Mouse (Mus musculus) neural tube, embryonic 12.5 days (tissue): Measurements from ENCODE around the gene Timeless. TPM values are rescaled to one million over a fixed set of nuclear protein-coding genes. Genes with fewer than 3 reads are reported as not detected.
"Not testable (repeated sequence)": the region's sequence is repeated elsewhere in the genome, so short reads cannot be mapped to it uniquely, and the experiment has no call there.

ENCODE experiments used
- ATAC-seq: fragments of 200-750 bp; cut with Nextera tagmentation; 2 replicates; pipeline ENCODE4 v1.8.0; 2017; ENCODE audit warnings: low read depth, mild to moderate bottlenecking, moderate TSS enrichment, moderate library complexity; ENCODE audit not compliant: low FRiP score
- H3K27ac ChIP-seq: fragments of 300-500 bp; sonication (generic); 2 replicates; pipeline ENCODE4 v1.5.1; 2016
- H3K27me3 ChIP-seq: fragments of 300-500 bp; sonication (generic); replicated peaks from 2 replicates; pipeline ENCODE4 v1.6.1; 2016; ENCODE audit warnings: mild to moderate bottlenecking
- H3K36me3 ChIP-seq: fragments of 300-500 bp; sonication (generic); 2 replicates; pipeline ENCODE4 v1.6.1; 2016; ENCODE audit warnings: mild to moderate bottlenecking
- H3K4me1 ChIP-seq: fragments of 300-500 bp; sonication (generic); 2 replicates; pipeline ENCODE4 v1.6.1; 2016
- H3K4me2 ChIP-seq: fragments of 300-500 bp; sonication (generic); replicated peaks from 2 replicates; pipeline ENCODE4 v1.6.1; 2016; ENCODE audit warnings: mild to moderate bottlenecking
- H3K4me3 ChIP-seq: fragments of 300-500 bp; sonication (generic); 2 replicates; pipeline ENCODE4 v1.5.1; 2016
- H3K9ac ChIP-seq: fragments of 300-500 bp; sonication (generic); 2 replicates; pipeline ENCODE4 v1.6.1; 2016; ENCODE audit warnings: mild to moderate bottlenecking
- H3K9me3 ChIP-seq: fragments of 300-500 bp; sonication (generic); 2 replicates; pipeline ENCODE4 v1.6.1; 2016; ENCODE audit warnings: mild to moderate bottlenecking
- WGBS: fragments of 180-500 bp; shearing (Covaris S2); methylation state at CpG from one replicate; pipeline ENCODE4 v1.1.7; 2016; 5-methylcytosine and 5-hydroxymethylcytosine counted together
- polyA plus RNA-seq: library from polyadenylated mRNA; unstranded; fragments of >200 nt; fragmentation: Nextera tagmentation; extraction: Ambion mirVana; gene quantifications from 2 replicates; pipeline ENCODE4 v1.2.1, GENCODE M21; 2016

Timeless gene
- polyA plus RNA-seq, 1 experiment from 2014 or later, result 48.6 TPM

DNA sequence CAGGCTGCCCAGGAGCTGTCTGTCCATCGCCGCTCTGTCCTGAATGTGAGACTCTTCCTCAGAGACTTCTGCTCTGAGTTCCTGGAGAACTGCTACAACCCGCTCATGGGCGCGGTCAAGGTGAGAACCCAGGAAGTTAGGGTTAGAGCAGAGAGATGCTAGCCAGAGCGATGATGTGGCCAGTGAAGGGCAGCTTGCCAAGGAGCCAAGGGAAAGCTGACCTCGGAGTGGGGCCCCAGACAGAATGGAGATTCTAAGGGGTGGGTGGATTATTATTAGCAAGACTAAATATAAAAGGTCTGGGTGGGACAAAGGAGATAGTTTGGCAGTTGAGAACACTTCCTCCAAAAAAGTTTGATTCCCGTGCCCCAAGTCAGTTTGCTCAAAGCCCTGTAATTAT is 11.4 kb downstream of the Timeless start:
- 98% methylated on average over 8 of the region's 8 CpGs for WGBS
- Histone ChIP-seq H3K9me3 (no peaks in the 10 kb centered on the region), H3K4me2 (no peak overlapping the region), H3K9ac (no peak overlapping the region), H3K4me3 (no peak overlapping the region), H3K27me3 (no peaks in the 10 kb centered on the region), H3K27ac (no peak overlapping the region), H3K4me1 (no peaks in the 10 kb centered on the region), H3K36me3 (peaks cover 83% of the 10 kb centered on the region)
- ATAC-seq, result no peak

DNA sequence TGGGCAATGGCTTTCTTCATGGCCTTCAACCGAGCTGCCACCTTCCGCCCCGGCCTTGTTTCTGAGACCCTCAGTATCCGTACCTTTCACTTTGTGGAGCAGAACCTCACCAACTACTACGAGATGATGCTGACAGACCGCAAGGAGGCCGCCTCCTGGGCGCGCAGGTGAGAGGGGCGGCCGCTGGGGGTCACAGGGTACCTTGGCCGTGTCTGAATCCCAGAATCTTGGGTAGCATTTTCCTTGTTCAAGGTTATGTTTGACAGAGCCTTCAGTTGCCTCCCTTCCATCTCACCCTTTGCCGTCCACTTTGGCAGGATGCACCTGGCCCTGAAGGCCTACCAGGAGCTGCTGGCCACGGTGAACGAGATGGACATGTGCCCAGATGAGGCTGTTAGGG is 12.3 kb downstream of the Timeless start:
- no peak overlapping the region for H3K4me3 ChIP-seq
- H3K27ac ChIP-seq, result no peak overlapping the region
- H3K9ac ChIP-seq, result no peak overlapping the region
- 95% methylated on average over 15 of the region's 15 CpGs for WGBS
- no peaks in the 10 kb centered on the region for H3K9me3 ChIP-seq
- ATAC-seq, result no peak
- H3K27me3 ChIP-seq, result no peaks in the 10 kb centered on the region
- H3K4me2 ChIP-seq, result no peak overlapping the region
- H3K36me3 ChIP-seq, result peaks cover 91% of the 10 kb centered on the region
- no peaks in the 10 kb centered on the region for H3K4me1 ChIP-seq

DNA sequence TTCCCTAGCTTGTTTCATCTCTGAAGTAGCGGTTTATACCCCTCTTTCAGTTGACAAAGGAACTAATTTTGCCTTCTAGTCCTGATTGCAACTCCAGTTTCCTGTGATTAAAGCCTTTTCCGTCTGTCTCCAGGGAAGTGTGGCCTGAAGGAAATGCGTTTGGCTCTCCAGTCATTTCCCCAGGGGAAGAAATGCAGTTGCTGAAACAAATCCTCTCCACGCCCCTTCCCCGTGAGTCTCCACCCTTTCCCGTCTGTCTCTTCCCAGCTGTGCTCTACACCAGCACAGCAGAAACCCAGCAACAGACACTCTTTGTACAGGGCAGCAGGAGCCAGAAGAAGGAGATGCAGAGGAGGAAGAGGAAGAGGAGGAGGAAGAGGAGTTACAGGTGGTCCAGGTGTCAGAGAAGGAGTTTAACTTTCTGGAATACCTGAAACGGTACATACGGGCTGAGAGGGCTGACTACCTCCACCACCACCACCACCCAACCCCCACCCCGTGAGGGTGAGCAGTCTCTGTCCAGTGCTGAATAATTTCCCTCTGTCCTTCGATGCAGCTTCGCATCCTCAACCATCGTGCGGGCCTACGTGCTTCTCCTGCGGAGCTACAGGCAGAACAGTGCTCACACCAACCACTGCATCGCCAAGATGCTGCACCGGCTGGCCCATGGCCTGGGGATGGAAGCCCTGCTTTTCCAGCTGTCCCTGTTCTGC is 15.3 kb downstream of the Timeless start:
- no peaks in the 10 kb centered on the region for H3K4me1 ChIP-seq
- H3K27ac ChIP-seq, result no peak overlapping the region
- no peak overlapping the region for H3K4me3 ChIP-seq
- no peak overlapping the region for H3K4me2 ChIP-seq
- 85% methylated on average over 17 of the region's 17 CpGs for WGBS
- no peak overlapping the region for H3K9ac ChIP-seq
- no peaks in the 10 kb centered on the region for H3K9me3 ChIP-seq
- ATAC-seq, result no peak
- H3K36me3 ChIP-seq, result peaks cover 96% of the 10 kb centered on the region
- no peaks in the 10 kb centered on the region for H3K27me3 ChIP-seq

DNA sequence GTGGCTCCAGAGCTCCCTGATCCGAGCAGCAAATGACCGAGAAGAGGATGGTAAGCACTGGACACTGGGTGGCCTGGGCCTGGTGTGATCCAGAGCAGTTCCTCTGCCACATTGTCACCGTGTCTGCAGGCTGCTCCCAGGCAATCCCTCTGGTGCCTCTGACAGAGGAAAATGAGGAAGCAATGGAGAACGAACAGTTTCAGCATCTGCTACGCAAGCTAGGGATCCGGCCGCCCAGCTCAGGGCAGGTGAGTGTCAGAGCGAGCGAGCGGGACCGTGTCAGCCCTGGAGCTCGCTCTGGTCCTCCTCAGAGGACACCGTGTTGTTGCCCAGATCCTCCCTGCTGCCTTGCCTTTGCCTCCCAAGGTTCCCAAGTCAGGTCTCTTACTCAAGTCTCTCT is 18.7 kb downstream of the Timeless start:
- H3K36me3 ChIP-seq, result peaks cover 77% of the 10 kb centered on the region
- H3K27ac ChIP-seq, result no peak overlapping the region
- ATAC-seq, result no peak
- H3K9ac ChIP-seq, result no peak overlapping the region
- H3K4me3 ChIP-seq, result no peak overlapping the region
- H3K9me3 ChIP-seq, result no peaks in the 10 kb centered on the region
- H3K4me1 ChIP-seq, result no peaks in the 10 kb centered on the region
- no peak overlapping the region for H3K4me2 ChIP-seq
- H3K27me3 ChIP-seq, result no peaks in the 10 kb centered on the region
- WGBS, result 95% methylated on average over 13 of the region's 13 CpGs

DNA sequence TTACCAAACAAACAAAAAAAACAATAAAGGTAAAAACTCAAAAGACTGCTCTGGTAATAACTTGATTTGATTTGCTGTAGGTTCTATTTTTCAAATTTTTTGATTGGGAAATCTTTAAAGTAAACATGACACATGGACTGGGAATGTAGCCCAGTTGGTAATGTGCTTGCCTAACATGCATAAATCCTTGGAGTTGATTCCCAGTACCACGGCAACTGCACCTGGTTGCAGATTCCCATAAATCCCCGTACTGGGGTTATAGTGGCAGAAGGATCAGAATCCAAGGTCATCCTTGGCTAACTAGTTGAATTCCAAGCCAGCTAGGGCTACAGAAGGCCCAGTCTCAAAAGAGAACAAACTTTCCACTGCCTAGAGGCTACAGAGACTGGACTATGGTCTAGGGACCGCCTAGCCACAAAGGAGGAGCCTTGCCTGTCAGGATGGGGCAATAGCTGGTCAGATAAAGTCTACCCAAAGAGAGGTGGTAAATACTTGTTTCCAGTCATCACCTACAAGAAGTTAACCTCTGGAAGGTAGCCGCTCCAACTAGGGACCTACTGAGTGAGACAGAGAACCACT is 21.9 kb downstream of the Timeless start, which contains the start of gene Apon:
Apon (plus strand) TSS at position 420 of the 579 bp plus-strand sequence.
- Histone ChIP-seq H3K36me3 (peaks cover 45% of the 10 kb centered on the region), H3K4me2 (no peak within 1 kb of the TSS), H3K27me3 (no peaks in the 10 kb centered on the region), H3K4me3 (no peak within 1 kb of the TSS), H3K9ac (no peak within 1 kb of the TSS), H3K27ac (no peak within 1 kb of the TSS), H3K4me1 (no peaks in the 10 kb centered on the region), H3K9me3 (no peaks in the 10 kb centered on the region)
- no peak for ATAC-seq
- WGBS, result 92% methylated on average over 4 of the region's 4 CpGs

GRCm38 (mm10) chr10:128255925-128256324 is 24.1 kb downstream of the Timeless start:
- Histone ChIP-seq H3K4me2 (no peak overlapping the region), H3K36me3 (peaks cover 24% of the 10 kb centered on the region), H3K4me3 (no peak overlapping the region), H3K27me3 (no peaks in the 10 kb centered on the region), H3K9me3 (no peaks in the 10 kb centered on the region), H3K4me1 (no peaks in the 10 kb centered on the region), H3K27ac (no peak overlapping the region), H3K9ac (no peak overlapping the region)
- WGBS, result 90% methylated on average over 8 of the region's 8 CpGs
- no peak for ATAC-seq

- Histone ChIP-seq H3K27ac (no peak overlapping the region), H3K9ac (no peak overlapping the region), H3K4me1 (no peaks in the 10 kb centered on the region), H3K9me3 (no peaks in the 10 kb centered on the region), H3K4me3 (no peak overlapping the region), H3K27me3 (no peaks in the 10 kb centered on the region), H3K4me2 (no peak overlapping the region), H3K36me3 (peaks cover 20% of the 10 kb centered on the region)
- 70% methylated on average over 8 of the region's 8 CpGs for WGBS
- no peak for ATAC-seq
Observed at GRCm38 (mm10) chr10:128256328-128256727, 24.5 kb downstream of the Timeless start.

GRCm38 (mm10) chr10:128258953-128259352 is 27.1 kb downstream of the Timeless start:
- Histone ChIP-seq H3K9me3 (no peaks in the 10 kb centered on the region), H3K9ac (no peak overlapping the region), H3K27me3 (no peaks in the 10 kb centered on the region), H3K36me3 (no peaks in the 10 kb centered on the region), H3K27ac (no peak overlapping the region), H3K4me3 (no peak overlapping the region), H3K4me1 (no peaks in the 10 kb centered on the region), H3K4me2 (no peak overlapping the region)
- ATAC-seq, result no peak
- 87% methylated on average over 4 of the region's 4 CpGs for WGBS

GRCm38 (mm10) chr10:128259946-128260345 is 28.1 kb downstream of the Timeless start:
- Histone ChIP-seq H3K36me3 (no peaks in the 10 kb centered on the region), H3K9ac (no peak overlapping the region), H3K27me3 (no peaks in the 10 kb centered on the region), H3K9me3 (no peaks in the 10 kb centered on the region), H3K4me2 (no peak overlapping the region), H3K4me1 (no peaks in the 10 kb centered on the region), H3K4me3 (no peak overlapping the region), H3K27ac (no peak overlapping the region)
- no peak for ATAC-seq
- 85% methylated on average over 5 of the region's 5 CpGs for WGBS

- not testable (repeated sequence) for H3K9ac ChIP-seq, H3K27me3 ChIP-seq, H3K27ac ChIP-seq, H3K36me3 ChIP-seq, H3K4me3 ChIP-seq, ATAC-seq, H3K4me1 ChIP-seq, H3K4me2 ChIP-seq, H3K9me3 ChIP-seq
- WGBS, result 84% methylated on average over 7 of the region's 7 CpGs
Observed at GRCm38 (mm10) chr10:128260376-128260775, 28.5 kb downstream of the Timeless start.

DNA sequence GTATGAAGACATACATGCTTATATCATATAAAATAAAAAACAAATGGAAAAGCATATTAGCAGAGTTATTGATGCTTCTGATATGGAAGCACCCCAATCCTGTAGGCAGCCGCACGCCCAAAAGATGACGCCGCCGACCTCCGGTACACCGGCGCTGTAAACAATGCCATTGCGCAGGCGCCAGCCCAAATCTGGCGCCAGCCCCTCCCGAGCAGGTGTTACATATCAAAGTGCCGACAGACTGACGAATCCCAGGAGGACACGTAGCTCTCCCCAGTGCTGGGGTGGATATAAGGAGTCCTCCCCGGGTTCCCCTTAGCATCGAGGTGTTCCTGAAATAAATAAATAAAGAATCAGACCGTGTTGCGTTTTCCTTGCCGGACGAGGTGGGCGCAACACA is 30.4 kb downstream of the Timeless start:
- ATAC-seq, result no peak
- no peaks in the 10 kb centered on the region for H3K27me3 ChIP-seq
- no peak overlapping the region for H3K4me3 ChIP-seq
- no peaks in the 10 kb centered on the region for H3K36me3 ChIP-seq
- no peak overlapping the region for H3K27ac ChIP-seq
- H3K9ac ChIP-seq, result no peak overlapping the region
- 83% methylated on average over 22 of the region's 22 CpGs for WGBS
- H3K4me2 ChIP-seq, result no peak overlapping the region
- no peaks in the 10 kb centered on the region for H3K4me1 ChIP-seq
- H3K9me3 ChIP-seq, result no peaks in the 10 kb centered on the region

DNA sequence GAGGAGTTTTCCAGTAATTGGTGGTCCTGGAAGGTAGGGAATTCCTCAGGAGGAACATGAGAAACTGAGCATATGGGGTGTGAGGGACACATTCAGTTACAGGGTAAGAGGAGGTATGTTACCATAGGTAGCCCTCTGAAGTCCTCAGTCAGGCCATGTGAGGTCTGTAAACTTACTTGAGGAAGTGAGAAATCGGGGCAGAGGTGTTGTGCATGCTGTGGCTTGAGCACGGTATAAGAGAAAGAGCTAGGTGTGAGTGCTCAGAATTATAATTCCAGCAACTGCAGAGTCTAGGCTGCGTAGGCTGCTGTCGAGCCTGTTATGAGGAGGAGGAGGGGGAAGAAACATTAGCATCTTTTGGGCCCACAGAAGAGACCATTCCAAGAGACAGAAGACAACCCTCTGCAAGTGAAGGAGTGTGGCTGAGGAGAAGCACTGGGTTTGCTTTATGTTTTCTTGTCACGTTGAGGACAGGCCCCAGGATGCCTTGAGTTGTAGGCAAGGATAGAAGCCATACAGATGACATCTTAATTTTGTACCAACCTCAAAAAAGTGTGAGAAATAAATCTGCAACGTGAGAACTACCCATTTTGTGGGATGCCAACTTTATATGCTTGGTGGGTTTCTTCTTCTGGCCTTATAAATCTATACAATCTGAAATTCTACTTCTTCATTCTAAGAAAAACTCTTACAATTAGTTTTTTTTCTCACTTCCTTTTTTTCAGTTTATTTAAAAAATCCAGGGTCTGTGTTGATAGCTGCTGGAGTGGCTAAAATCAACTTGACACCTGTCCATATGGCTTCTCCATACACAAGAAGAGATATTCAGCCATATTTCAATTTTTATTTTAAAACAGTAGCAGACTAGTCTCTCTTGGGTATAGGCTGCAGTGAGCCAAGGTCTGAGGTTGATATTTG is 31.8 kb downstream of the Timeless start:
- Histone ChIP-seq H3K27me3 (no peaks in the 10 kb centered on the region), H3K27ac (no peak overlapping the region), H3K4me1 (no peaks in the 10 kb centered on the region), H3K36me3 (no peaks in the 10 kb centered on the region), H3K4me3 (no peak overlapping the region), H3K9ac (no peak overlapping the region), H3K4me2 (no peak overlapping the region), H3K9me3 (no peaks in the 10 kb centered on the region)
- no peak for ATAC-seq
- WGBS, result 80% methylated on average over 6 of the region's 6 CpGs
